Mouse (Mus musculus) testis, adult 10 weeks (tissue): Measurements from ENCODE around the gene Sacm1l. TPM values are rescaled to one million over a fixed set of nuclear protein-coding genes. Genes with fewer than 3 reads are reported as not detected.

Source experiments
- polyA plus RNA-seq: library from polyadenylated mRNA; stranded (reverse); fragments of 350-450 nt; fragmentation: Illumina TruSeq; extraction: RNeasy Lipid Tissue Mini Kit (QIAGEN cat#74804); gene quantifications from one replicate; pipeline ENCODE4 v1.2.3, GENCODE M21; 2014; ENCODE audit warnings: low read depth, low replicate concordance

The Sacm1l gene
- polyA plus RNA-seq, result 29.8 TPM

DNA sequence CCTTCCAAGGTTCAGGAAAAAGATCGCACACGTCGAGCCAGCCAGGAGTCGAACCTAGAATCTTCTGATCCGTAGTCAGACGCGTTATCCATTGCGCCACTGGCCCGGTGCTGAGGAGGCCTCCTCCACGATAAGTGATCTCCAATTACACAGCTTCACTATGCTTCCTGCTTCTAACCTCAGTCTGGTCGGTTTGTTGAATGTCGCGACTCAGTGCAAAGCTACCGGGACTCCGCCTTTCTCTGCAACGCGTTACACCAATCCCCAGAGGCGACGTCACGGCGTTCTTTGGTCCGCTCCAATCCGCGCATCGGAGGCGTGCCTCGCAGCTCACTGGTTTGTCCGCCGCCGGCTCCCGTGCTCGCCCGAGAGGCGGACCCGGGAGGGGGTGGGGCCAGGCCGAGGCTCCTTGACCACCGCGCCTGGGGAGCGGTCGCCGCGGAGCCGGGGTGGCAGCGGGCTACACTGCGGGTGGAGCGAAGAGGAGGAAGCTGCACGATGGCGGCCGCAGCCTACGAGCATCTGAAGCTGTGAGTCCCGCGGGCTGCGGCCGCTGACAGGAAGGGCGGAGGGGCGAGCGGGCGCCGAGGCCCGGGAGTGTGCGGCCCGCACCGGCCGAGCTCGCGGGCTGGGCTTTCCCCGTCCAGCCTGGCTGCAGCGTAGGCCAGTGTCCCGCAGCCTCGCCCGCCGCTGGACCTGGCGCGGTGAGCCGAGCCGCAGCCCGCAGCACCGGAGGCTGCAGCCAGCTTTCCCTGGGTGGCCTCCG is at the start of gene Sacm1l:
Sacm1l (plus strand) TSS at position 368 of the 766 bp plus-strand sequence.

DNA sequence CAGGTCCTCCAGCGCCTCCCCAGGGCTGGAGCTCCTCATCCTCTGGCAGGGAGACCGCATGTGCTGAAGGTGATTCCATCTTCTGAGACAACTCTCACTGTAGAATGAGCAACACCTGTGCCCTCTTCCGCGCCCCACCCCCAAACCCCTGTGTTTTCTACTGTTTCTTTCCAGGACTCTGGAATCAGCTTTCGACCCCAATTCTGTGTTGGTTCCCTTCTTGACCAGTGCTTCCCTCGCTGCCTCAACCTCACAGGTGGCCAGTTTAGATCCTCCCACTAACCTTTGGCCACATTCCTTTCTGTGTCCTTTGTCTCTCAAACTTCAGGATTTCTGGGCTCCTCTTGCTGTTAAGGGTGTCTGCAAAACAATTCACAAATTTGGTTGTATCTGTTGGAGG is 102.7 kb downstream of the Sacm1l start, which contains the start of gene Slc6a20b:
Slc6a20b (minus strand) TSS at position 285 of the 400 bp plus-strand sequence.

Other genes with a start within 250 kb of the Sacm1l start
- 35.9 TPM for gene Lars2, start 162.8 kb upstream of the Sacm1l start, polyA plus RNA-seq
- gene Limd1, start 51.1 kb upstream of the Sacm1l start, polyA plus RNA-seq, result 19.3 TPM
- 0.21 TPM for gene Slc6a20b, start 102.8 kb downstream of the Sacm1l start, polyA plus RNA-seq
- not detected for gene Ccr9, start 148.7 kb downstream of the Sacm1l start, polyA plus RNA-seq
- gene Slc6a20a, start 149.1 kb downstream of the Sacm1l start, polyA plus RNA-seq, result 1.6 TPM
- 693 TPM for gene Lztfl1, start 187.9 kb downstream of the Sacm1l start, polyA plus RNA-seq